Mouse (Mus musculus) small intestine, adult 2 months (tissue): Measurements from ENCODE around the gene Prss57.

ENCODE experiments used
- CTCF ChIP-seq: fragments of 200-500 bp; IDR thresholded peaks from 2 replicates; pipeline ENCODE4 v1.5.1; 2012; ENCODE audit warnings: low read depth, mild to moderate bottlenecking, control low read depth, inconsistent platforms, low read length, moderate library complexity, mixed read lengths; ENCODE audit not compliant: insufficient replicate concordance, insufficient read length; ENCODE audit errors: extremely low read depth
- POLR2A ChIP-seq: fragments of 200-500 bp; IDR thresholded peaks from 2 replicates; pipeline ENCODE4 v1.6.1; 2012; ENCODE audit warnings: low read depth, mild to moderate bottlenecking, control low read depth, inconsistent platforms, low read length, moderate library complexity

DNA sequence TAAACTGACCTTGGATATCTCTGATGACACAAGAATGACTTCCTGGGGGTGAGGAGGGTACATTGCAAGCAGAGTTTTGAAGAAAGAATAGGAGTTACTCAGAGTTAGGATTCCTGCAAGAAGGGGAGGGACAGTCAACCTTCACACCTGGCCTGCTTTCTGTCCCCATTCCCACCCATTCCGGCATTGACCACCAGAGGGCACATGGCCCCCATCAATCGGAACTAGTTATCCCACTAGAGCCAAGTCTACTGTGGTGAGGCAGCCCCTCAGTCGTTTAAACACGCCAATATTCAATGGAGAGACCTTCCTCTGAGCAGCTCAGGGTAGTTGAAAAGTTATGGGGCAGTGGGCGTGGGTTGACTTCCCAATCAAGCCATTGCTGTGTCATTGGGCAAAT lies 22.4 kb downstream of the Prss57 start:
- peak; percentile 84; the same call in 1 of the 2 replicates for TF ChIP-seq CTCF
- TF ChIP-seq POLR2A, result no peak
